Mouse (Mus musculus) hindbrain, embryonic 15.5 days (tissue): ENCODE data around the gene Ppp6r2. TPM values are rescaled to one million over a fixed set of nuclear protein-coding genes. Genes with fewer than 3 reads are reported as not detected.

Source experiments
- ATAC-seq: fragments of 200-750 bp; cut with Nextera tagmentation; 2 replicates; pipeline ENCODE4 v1.8.0; 2017; ENCODE audit warnings: low read depth, moderate number of reproducible peaks, moderate TSS enrichment; ENCODE audit not compliant: low FRiP score
- H3K27ac ChIP-seq: fragments of 300-500 bp; sonication (generic); replicated peaks from 2 replicates; pipeline ENCODE4 v1.5.1; 2015; ENCODE audit warnings: mild to moderate bottlenecking, inconsistent platforms
- H3K27me3 ChIP-seq: fragments of 300-500 bp; sonication (generic); 2 replicates; pipeline ENCODE4 v1.6.1; 2015; ENCODE audit warnings: control low read depth, inconsistent platforms
- H3K36me3 ChIP-seq: fragments of 300-500 bp; sonication (generic); 2 replicates; pipeline ENCODE4 v1.6.1; 2015; ENCODE audit warnings: control low read depth, inconsistent platforms
- H3K4me1 ChIP-seq: fragments of 300-500 bp; sonication (generic); replicated peaks from 2 replicates; pipeline ENCODE4 v1.6.1; 2015; ENCODE audit warnings: control low read depth, inconsistent platforms
- H3K4me2 ChIP-seq: fragments of 300-500 bp; sonication (generic); 2 replicates; pipeline ENCODE4 v1.6.1; 2015; ENCODE audit warnings: moderate library complexity, mild to moderate bottlenecking, inconsistent platforms
- H3K4me3 ChIP-seq: fragments of 300-500 bp; sonication (generic); 2 replicates; pipeline ENCODE4 v1.5.1; 2015; ENCODE audit warnings: mild to moderate bottlenecking, inconsistent platforms
- H3K9ac ChIP-seq: fragments of 300-500 bp; sonication (generic); 2 replicates; pipeline ENCODE4 v1.6.1; 2015; ENCODE audit warnings: inconsistent platforms
- H3K9me3 ChIP-seq: fragments of 300-500 bp; sonication (generic); 2 replicates; pipeline ENCODE4 v1.6.1; 2016; ENCODE audit warnings: control low read depth, inconsistent platforms
- WGBS: fragments of 180-500 bp; shearing (Covaris S2); methylation state at CpG from one replicate; pipeline ENCODE4 v1.1.7; 2015; 5-methylcytosine and 5-hydroxymethylcytosine counted together
- polyA plus RNA-seq: library from polyadenylated mRNA; unstranded; fragments of >200 nt; fragmentation: Nextera tagmentation; extraction: Ambion mirVana; gene quantifications from 2 replicates; pipeline ENCODE4 v1.2.1, GENCODE M21; 2015

Gene Ppp6r2
- polyA plus RNA-seq, 1 experiment from 2014 or later: 71.3 TPM

DNA sequence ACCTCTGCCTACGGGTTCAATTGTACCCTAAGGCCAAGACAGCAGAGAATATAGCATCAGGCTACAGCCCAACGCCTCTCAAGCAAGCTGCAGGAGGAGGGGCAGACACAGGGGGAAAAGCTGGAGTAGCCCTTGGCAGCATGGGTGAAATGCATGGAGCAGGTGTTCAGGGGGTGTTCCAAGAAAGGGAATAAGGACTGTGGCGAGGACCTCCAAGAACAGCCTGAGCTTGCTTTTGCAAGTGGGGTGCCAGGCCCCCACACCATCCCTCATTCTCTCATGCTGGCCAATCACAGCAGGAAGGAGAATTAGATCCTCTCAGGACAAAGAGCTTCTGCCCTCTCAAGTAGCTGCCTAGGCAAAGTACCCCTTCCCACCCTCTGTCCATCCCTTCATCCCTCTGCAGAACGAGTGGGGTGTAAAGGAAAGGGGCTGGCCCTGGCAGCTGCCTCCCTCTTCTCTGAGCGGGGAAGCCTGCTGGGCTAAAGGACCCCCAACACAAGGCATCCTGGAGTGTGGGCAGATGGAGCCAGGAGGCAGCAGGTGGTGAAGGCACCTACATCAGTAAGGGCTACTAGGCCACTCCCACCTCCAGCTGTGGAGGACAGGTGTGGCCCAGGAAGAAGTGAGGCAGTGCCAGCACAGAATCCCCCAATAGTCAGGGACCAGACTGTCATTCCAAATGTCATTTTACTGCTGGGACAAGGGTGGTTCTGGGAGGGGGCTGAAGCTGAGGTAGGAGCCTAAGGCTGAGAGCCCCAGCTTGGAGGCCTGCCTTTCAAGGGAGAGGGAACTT is 27.0 kb upstream of the Ppp6r2 start:
- H3K27ac ChIP-seq: peak overlapping the region; percentile 26; the same call in 1 of the 2 replicates
- H3K9ac ChIP-seq: no peak overlapping the region
- no peaks in the 10 kb centered on the region for H3K27me3 ChIP-seq
- no peak overlapping the region for H3K4me2 ChIP-seq
- H3K4me3 ChIP-seq: no peak overlapping the region
- peaks cover 29% of the 10 kb centered on the region for H3K36me3 ChIP-seq
- ATAC-seq: no peak
- WGBS: 36% methylated on average over 5 of the region's 5 CpGs
- no peaks in the 10 kb centered on the region for H3K9me3 ChIP-seq
- peaks cover 33% of the 10 kb centered on the region for H3K4me1 ChIP-seq

DNA sequence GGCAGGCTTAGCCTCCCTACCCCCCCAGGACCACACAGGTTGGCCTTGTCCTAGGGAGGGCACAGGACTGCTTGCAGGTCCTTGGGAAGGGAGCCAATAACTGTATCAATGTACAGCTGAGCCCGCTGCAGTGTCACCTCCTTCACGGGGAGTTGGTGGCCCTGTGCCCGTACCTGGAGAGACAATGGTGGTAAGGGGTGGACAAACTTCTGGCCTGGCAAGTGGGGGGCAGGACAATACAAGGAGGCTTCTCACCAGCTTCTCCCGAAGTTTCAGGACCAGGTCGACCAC is 26.5 kb upstream of the Ppp6r2 start:
- no peak overlapping the region for H3K27ac ChIP-seq

DNA sequence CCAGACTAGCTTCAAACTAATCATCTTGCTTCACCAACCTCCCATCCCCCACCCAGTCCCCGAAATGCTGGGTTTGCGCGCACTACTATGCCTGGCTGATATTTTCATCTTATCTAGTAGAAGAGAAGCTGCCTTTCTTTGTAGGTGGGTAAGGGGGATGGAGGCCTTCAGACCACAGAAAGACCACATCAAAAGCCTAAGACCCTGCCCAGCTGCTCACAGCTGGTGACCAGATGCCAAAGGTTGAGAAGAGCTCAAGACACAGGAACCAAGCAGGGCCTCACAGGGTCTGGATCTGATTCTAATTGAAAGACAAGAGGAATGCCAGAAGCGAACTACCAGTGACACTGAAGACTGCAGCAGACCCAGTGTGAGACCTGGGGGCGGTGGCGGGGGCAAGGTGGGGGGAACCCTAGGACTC is 16.1 kb upstream of the Ppp6r2 start:
- Histone ChIP-seq H3K4me1 (peaks cover 21% of the 10 kb centered on the region), H3K9ac (peak overlapping the region; percentile 99), H3K36me3 (0 out of 2 replicates have a peak, but pooled peaks cover 2% of the 10 kb centered on the region), H3K27me3 (no peaks in the 10 kb centered on the region), H3K27ac (peak overlapping the region; percentile 99), H3K4me2 (peak overlapping the region; percentile 72), H3K9me3 (no peaks in the 10 kb centered on the region), H3K4me3 (peak overlapping the region; percentile 94)
- 20% methylated on average over 6 of the region's 6 CpGs for WGBS
- no peak for ATAC-seq

More for the DNA sequence above, 26.5 kb upstream of the Ppp6r2 start:
- H3K4me2 ChIP-seq: no peak overlapping the region
- H3K27me3 ChIP-seq: no peaks in the 10 kb centered on the region
- H3K9me3 ChIP-seq: no peaks in the 10 kb centered on the region
- H3K4me3 ChIP-seq: no peak overlapping the region
- H3K36me3 ChIP-seq: peaks cover 33% of the 10 kb centered on the region
- H3K4me1 ChIP-seq: peaks cover 28% of the 10 kb centered on the region
- 71% methylated on average over 5 of the region's 5 CpGs for WGBS
- no peak overlapping the region for H3K9ac ChIP-seq
- no peak for ATAC-seq

DNA sequence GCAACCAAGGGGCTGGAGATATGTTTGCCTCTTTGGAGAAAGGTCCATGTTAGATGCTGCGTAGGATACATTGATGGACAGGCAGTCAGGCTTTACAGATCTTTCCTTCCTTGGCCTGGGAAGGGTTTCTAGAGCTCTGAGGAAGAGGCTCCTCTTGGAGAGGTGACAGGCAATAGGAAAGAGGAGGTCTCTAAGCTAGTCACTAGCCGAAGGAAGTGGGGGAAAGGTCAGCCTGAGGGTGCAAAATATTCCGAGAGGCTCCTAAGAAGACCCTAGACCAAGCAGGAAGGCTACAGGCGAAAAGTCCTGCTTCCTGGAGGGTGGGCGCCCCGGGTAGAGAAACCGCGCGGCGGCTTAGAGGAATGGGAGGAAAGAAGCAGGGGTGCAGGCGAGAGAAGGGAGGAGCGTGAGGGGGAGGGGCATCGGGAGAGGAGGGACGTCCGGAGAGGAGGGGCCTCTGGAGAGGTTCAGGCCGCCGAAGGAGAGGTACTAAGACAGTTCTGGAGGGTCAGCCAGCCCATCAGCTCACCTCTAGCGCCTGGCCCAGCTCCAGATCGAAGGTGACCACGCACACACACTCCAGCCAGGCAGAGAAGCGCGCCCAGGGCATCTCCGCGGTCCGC is 15.6 kb upstream of the Ppp6r2 start:
- Histone ChIP-seq H3K27ac (peak overlapping the region; percentile 99), H3K9me3 (no peaks in the 10 kb centered on the region), H3K4me1 (peaks cover 21% of the 10 kb centered on the region), H3K27me3 (no peaks in the 10 kb centered on the region), H3K9ac (peak overlapping the region; percentile 99), H3K4me3 (peak overlapping the region; percentile 94), H3K4me2 (peak overlapping the region; percentile 72), H3K36me3 (0 out of 2 replicates have a peak, but pooled peaks cover 2% of the 10 kb centered on the region)
- peak; percentile 93 for ATAC-seq
- under 1% methylated on average over 25 of the region's 25 CpGs for WGBS

DNA sequence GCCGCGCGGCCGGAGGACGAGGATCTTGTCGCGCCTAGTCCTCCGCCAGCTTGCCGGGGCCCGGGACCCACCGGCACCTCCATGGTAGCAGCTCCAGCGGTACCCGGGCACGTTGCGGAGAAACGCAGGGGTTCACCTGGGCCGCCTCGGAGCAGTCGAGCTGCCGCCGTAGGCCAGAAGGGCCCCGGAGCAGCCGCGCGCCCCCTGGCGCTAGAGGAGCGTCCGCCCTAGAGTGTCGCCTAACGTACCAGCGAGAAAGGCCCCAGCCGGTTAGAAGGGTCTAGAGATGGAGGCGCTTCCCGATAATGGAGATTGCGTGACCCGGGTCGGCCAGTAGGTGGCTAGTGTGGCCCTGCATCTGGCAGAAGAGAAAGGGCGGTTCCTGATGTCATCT is 15.0 kb upstream of the Ppp6r2 start, which contains the start of gene Dennd6b:
Dennd6b (minus strand) TSS at position 184 of the 394 bp plus-strand sequence.
- Histone ChIP-seq H3K36me3 (no peaks in the 10 kb centered on the region), H3K9ac (peak within 1 kb of the TSS; percentile 99), H3K27ac (peak within 1 kb of the TSS; percentile 99), H3K4me3 (peak within 1 kb of the TSS; percentile 94), H3K9me3 (no peaks in the 10 kb centered on the region), H3K4me1 (peaks cover 21% of the 10 kb centered on the region), H3K4me2 (peak within 1 kb of the TSS; percentile 72), H3K27me3 (no peaks in the 10 kb centered on the region)
- peak; percentile 97 for ATAC-seq
- 0% methylated on average over 38 of the region's 38 CpGs for WGBS

DNA sequence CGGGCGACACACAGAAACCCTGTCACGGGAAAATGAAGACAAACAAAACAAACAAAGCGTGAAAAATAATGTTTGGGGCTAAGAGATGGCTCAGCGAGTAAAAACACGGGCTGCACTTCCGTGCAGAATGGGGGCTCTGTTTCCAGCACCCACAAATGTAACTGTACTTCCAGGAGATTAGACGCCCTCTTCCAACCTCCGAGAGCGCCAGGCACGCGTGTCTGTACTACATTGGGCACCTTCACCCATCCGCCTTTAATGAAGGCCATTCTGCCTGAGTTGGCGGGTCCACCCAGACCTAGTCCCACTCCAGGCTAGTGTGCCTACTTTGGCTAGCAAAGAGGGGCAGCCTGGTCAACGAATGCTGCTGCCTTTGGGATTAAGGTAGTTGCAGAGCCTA is 14.3 kb upstream of the Ppp6r2 start:
- peak overlapping the region; percentile 99 for H3K9ac ChIP-seq
- peak overlapping the region; percentile 72 for H3K4me2 ChIP-seq
- 62% methylated on average over 15 of the region's 15 CpGs for WGBS
- H3K36me3 ChIP-seq: no peaks in the 10 kb centered on the region
- H3K4me1 ChIP-seq: peaks cover 21% of the 10 kb centered on the region
- H3K27ac ChIP-seq: peak overlapping the region; percentile 99
- no peak for ATAC-seq
- no peaks in the 10 kb centered on the region for H3K27me3 ChIP-seq
- no peaks in the 10 kb centered on the region for H3K9me3 ChIP-seq
- peak overlapping the region; percentile 94 for H3K4me3 ChIP-seq

DNA sequence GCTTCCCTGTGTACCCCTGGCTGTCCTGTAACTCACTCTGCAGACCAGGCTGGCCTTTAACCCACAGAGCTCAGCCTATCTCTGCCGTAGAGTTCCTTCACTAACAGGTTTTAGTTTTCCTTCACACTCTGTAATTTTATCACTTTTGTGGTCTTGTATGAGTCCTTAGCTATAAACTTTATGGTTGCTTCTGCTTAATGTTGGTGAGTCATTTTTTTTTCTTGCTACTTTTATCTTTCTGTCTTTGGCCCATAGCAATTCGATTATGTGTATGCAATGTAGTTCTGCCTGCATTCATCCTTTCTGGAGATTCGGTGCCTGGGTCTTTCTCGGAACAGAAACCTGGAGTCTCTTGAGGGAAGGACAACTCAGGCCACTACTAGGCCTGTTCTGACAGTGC is 3.9 kb upstream of the Ppp6r2 start:
- H3K9ac ChIP-seq: no peak overlapping the region
- peaks cover 9% of the 10 kb centered on the region for H3K9me3 ChIP-seq
- H3K36me3 ChIP-seq: no peaks in the 10 kb centered on the region
- ATAC-seq: no peak
- H3K4me2 ChIP-seq: no peak overlapping the region
- H3K4me1 ChIP-seq: peaks cover 6% of the 10 kb centered on the region
- 85% methylated on average over 4 of the region's 4 CpGs for WGBS
- H3K4me3 ChIP-seq: no peak overlapping the region
- no peak overlapping the region for H3K27ac ChIP-seq
- H3K27me3 ChIP-seq: no peaks in the 10 kb centered on the region

DNA sequence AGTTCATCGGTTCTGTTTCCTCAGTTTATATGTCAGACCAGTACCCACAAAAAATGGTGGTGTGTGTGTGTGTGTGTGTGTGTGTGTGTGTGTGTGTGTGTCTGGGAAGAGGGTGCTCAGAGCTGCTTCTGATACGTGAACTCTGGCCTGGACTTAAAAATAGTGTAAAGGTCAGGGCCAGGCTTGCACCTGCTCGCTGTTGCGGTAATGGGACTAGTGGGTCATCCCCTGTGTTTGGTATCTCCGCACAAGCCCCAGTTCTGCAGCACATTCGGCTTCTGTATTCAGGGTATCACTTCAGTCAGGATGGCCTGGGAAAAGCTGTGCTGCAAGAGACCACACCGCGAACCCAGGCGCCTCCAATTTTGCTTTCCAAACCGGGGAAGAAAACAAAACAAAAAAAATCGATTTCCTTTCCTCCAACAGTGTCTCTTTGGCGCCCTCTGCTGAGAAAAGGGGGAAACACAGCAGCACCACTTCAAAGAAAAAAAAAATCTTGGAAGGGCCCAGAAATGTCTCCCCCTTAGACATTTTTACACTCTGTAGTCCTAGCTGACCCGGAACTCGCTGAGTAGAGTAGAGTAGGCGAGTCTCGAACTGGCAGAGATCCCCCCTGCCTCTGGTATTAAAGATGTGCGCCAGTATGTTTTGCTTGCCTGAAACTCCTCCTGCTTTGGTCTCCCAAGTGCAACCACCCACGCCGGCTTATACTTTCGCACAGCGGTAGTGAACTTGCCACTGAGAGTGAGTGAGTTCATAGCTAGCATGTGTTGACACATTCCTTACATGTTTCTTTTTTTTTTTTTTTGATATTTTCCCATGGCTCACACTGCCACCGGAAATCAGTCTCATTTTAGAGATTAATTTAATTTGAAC is 1.2 kb upstream of the Ppp6r2 start:
- Histone ChIP-seq H3K9ac (peak overlapping the region; percentile 42; the same call in 1 of the 2 replicates), H3K27ac (peak overlapping the region; percentile 91), H3K4me3 (peak overlapping the region; percentile 34), H3K36me3 (no peaks in the 10 kb centered on the region), H3K4me1 (peaks cover 32% of the 10 kb centered on the region), H3K27me3 (no peaks in the 10 kb centered on the region), H3K9me3 (no peaks in the 10 kb centered on the region), H3K4me2 (peak overlapping the region; percentile 61)
- 15% methylated on average over 22 of the region's 22 CpGs for WGBS
- no peak for ATAC-seq

DNA sequence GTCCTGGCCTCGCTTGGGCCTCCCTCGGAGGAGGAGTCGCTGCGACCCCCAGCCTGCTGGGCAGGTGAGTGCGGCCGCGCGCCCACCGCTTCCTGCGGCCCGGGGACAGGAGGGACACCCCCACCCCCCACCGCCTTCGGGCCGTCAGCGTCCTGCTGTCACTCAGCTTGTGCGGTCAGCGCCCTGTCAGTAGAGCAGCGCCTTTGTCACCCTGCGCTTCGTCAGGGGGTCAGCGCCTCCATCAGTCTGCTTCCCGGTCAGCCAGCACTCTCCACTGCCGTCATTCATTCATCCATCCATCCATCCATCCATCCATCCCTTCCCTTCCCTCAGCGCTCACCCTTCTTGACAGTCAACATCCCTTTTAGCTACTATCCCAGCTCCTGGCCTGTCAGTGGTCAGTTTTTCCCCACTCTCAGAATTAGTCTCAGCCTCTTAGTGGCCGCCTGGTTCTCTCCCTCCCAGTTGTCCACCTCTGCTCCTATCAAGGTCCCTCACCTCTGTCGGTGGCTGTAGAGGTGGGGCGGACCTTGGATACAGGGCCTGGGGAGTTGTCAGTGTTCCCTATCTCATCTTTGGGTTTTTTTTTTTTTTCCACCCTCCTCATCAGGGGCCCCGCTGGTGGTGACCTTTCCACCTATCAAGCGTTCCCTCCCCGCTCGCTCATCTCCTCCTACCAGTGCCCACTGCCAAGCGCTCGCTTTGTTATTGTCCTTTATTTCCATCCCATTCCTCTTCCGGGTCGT is 536 bp downstream of the Ppp6r2 start:
- no peak; the same call in none of the 2 replicates for ATAC-seq
- Histone ChIP-seq H3K36me3 (peaks cover 15% of the 10 kb centered on the region), H3K27me3 (no peaks in the 10 kb centered on the region), H3K4me3 (peak overlapping the region; percentile 86), H3K9me3 (no peaks in the 10 kb centered on the region), H3K9ac (peak overlapping the region; percentile 90), H3K27ac (peak overlapping the region; percentile 91), H3K4me1 (peaks cover 33% of the 10 kb centered on the region), H3K4me2 (peak overlapping the region; percentile 88)
- WGBS: 1% methylated on average over 35 of the region's 35 CpGs

DNA sequence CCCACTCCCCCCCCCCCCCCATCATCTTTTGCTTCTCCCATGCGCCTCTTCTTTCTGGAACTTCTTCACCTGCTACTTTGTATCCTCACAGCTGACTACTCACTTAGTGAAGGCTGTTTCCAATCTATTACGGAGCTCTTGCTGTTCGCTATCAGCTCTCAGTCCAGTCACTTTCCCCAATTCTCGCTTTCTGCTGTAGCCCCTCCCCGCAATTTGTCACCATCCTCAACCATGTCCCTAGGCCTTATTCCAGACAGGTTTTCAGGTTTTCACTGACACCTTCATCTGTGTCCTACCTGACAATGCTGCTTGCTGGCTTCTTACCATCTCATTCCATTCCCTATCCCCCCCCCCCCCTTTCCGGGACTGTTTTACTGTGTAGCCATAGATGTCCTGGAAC is 1.1 kb downstream of the Ppp6r2 start:
- Histone ChIP-seq H3K4me1 (peaks cover 33% of the 10 kb centered on the region), H3K9me3 (no peaks in the 10 kb centered on the region), H3K36me3 (peaks cover 17% of the 10 kb centered on the region), H3K27me3 (no peaks in the 10 kb centered on the region), H3K4me3 (peak overlapping the region; percentile 86), H3K9ac (peak overlapping the region; percentile 90), H3K4me2 (peak overlapping the region; percentile 88), H3K27ac (peak overlapping the region; percentile 91)
- no peak for ATAC-seq
- 51% methylated on average over 6 of the region's 6 CpGs for WGBS

DNA sequence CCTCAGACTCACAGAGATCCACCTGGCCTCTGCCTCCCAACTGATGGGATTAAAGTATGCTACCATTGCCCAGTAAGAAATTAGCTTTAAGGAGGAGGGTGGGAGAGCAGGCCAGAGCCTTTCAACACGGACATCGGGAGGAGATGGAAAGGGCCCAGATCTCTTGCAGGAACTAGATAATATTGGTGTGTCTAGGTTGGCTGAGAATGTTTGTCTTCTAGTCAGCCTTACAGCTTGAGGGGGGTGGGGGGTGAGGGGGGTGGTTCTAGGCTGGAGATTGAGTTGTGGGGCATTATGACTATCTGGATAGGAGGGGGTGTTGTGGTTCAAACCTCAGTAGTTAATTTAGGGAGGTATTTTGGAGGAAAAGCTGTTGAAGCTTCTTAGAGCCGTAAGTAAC is 2.2 kb downstream of the Ppp6r2 start:
- no peak for ATAC-seq
- H3K36me3 ChIP-seq: peaks cover 17% of the 10 kb centered on the region
- H3K4me1 ChIP-seq: peaks cover 33% of the 10 kb centered on the region
- H3K27me3 ChIP-seq: no peaks in the 10 kb centered on the region
- no peaks in the 10 kb centered on the region for H3K9me3 ChIP-seq
- WGBS: 83% methylated on average over 3 of the region's 3 CpGs
- no peak overlapping the region for H3K27ac ChIP-seq
- peak overlapping the region; percentile 8; the same call in 1 of the 2 replicates for H3K4me3 ChIP-seq
- 0 out of 2 replicates have a peak overlapping the region, but pooled peaks have one; percentile 0 for H3K9ac ChIP-seq
- H3K4me2 ChIP-seq: peak overlapping the region; percentile 88
